Mouse (Mus musculus): ENCODE data around the gene Serpina12.

Gene Serpina12

GRCm38 (mm10) chr12:104003238-104003612 lies 41.0 kb downstream of the Serpina12 start:
- no peak for DNase-seq (ENCODE audit: low read depth)

GRCm38 (mm10) chr12:104002569-104003237 lies 41.5 kb downstream of the Serpina12 start:
- DNase-seq (ENCODE audit: low read depth): no peak

GRCm38 (mm10) chr12:104000594-104000993 lies 43.6 kb downstream of the Serpina12 start:
- DNase-seq (ENCODE audit: low read depth): peak; percentile 54

GRCm38 (mm10) chr12:103999611-104000010 lies 44.6 kb downstream of the Serpina12 start:
- no peak for DNase-seq (ENCODE audit: low read depth)

- DNase-seq (ENCODE audit: low read depth): no peak
These were observed 47.7 kb downstream of the Serpina12 start for GRCm38 (mm10) chr12:103996513-103996912.

- DNase-seq (ENCODE audit: low read depth): peak; percentile 79
These were observed 48.8 kb downstream of the Serpina12 start for GRCm38 (mm10) chr12:103995292-103996072.

GRCm38 (mm10) chr12:103992945-103993344 lies 51.3 kb downstream of the Serpina12 start:
- DNase-seq (ENCODE audit: low read depth): no peak

- no peak for DNase-seq (ENCODE audit: low read depth)
These were observed 54.4 kb downstream of the Serpina12 start, which contains the start of gene Serpina11 for GRCm38 (mm10) chr12:103989857-103990256. Serpina11 (minus strand) TSS chr12:103989957.

- no peak for DNase-seq (ENCODE audit: low read depth)
These were observed 54.8 kb downstream of the Serpina12 start for GRCm38 (mm10) chr12:103989514-103989767.

- no peak for DNase-seq (ENCODE audit: low read depth)
These were observed 55.3 kb downstream of the Serpina12 start for GRCm38 (mm10) chr12:103988754-103989513.

GRCm38 (mm10) chr12:103985868-103986267 lies 58.4 kb downstream of the Serpina12 start:
- no peak for DNase-seq (ENCODE audit: low read depth)

- DNase-seq (ENCODE audit: low read depth): peak; percentile 57
These were observed 59.3 kb downstream of the Serpina12 start for GRCm38 (mm10) chr12:103984935-103985334.

- no peak for DNase-seq (ENCODE audit: low read depth)
These were observed 62.4 kb downstream of the Serpina12 start for GRCm38 (mm10) chr12:103981646-103982360.

All from induced T-regulatory cell, adult 2 months (primary cell).